Mouse (Mus musculus): ENCODE data around the gene D11Wsu47e. TPM values are rescaled to one million over a fixed set of nuclear protein-coding genes. Genes with fewer than 3 reads are reported as not detected.

The D11Wsu47e gene
- polyA plus RNA-seq, 1 experiment from 2014 or later: 25.8 TPM

- no peak overlapping the region for H3K4me3 ChIP-seq
- 94% methylated on average over 12 of the region's 12 CpGs for WGBS
- H3K27ac ChIP-seq: no peak overlapping the region
- no peaks in the 10 kb centered on the region for H3K27me3 ChIP-seq (ENCODE audit: insufficient read depth, poor library complexity, severe bottlenecking)
- DNase-seq (ENCODE audit: low spot score): no peak
- peaks cover 19% of the 10 kb centered on the region for H3K4me1 ChIP-seq (replicated peaks)
- peaks cover 79% of the 10 kb centered on the region for H3K36me3 ChIP-seq
- peaks cover 1% of the 10 kb centered on the region; the same call in 1 of the 2 replicates for H3K9me3 ChIP-seq
Measured at GRCm38 (mm10) chr11:113690506-113690905, 6.3 kb downstream of the D11Wsu47e start.

- WGBS: 94% methylated on average over 5 of the region's 5 CpGs
- Histone ChIP-seq H3K36me3 (peaks cover 87% of the 10 kb centered on the region), H3K27me3 (ENCODE audit: insufficient read depth, poor library complexity, severe bottlenecking) (no peaks in the 10 kb centered on the region), H3K4me3 (no peak overlapping the region), H3K4me1 (replicated peaks) (peaks cover 13% of the 10 kb centered on the region), H3K9me3 (peaks cover 5% of the 10 kb centered on the region; the same call in 1 of the 2 replicates), H3K27ac (no peak overlapping the region)
- no peak for DNase-seq (ENCODE audit: low spot score)
Measured at GRCm38 (mm10) chr11:113691318-113691717, 7.1 kb downstream of the D11Wsu47e start.

GRCm38 (mm10) chr11:113691851-113692250, 7.6 kb downstream of the D11Wsu47e start:
- peaks cover 93% of the 10 kb centered on the region for H3K36me3 ChIP-seq
- H3K27me3 ChIP-seq (ENCODE audit: insufficient read depth, poor library complexity, severe bottlenecking): no peaks in the 10 kb centered on the region
- 71% methylated on average over 3 of the region's 3 CpGs for WGBS

GRCm38 (mm10) chr11:113697571-113697970, 13.4 kb downstream of the D11Wsu47e start:
- DNase-seq (ENCODE audit: low spot score): no peak
- Histone ChIP-seq H3K36me3 (peaks cover 81% of the 10 kb centered on the region), H3K27me3 (ENCODE audit: insufficient read depth, poor library complexity, severe bottlenecking) (no peaks in the 10 kb centered on the region), H3K4me3 (no peak overlapping the region), H3K9me3 (peaks cover 5% of the 10 kb centered on the region; the same call in 1 of the 2 replicates), H3K27ac (no peak overlapping the region), H3K4me1 (replicated peaks) (peaks cover 10% of the 10 kb centered on the region)
- WGBS: 73% methylated on average over 5 of the region's 5 CpGs

More at GRCm38 (mm10) chr11:113691851-113692250, 7.6 kb downstream of the D11Wsu47e start:
- Histone ChIP-seq H3K4me3 (no peak overlapping the region), H3K9me3 (peaks cover 5% of the 10 kb centered on the region; the same call in 1 of the 2 replicates), H3K27ac (no peak overlapping the region), H3K4me1 (replicated peaks) (peaks cover 8% of the 10 kb centered on the region)
- no peak for DNase-seq (ENCODE audit: low spot score)

GRCm38 (mm10) chr11:113698013-113698545, 13.9 kb downstream of the D11Wsu47e start:
- Histone ChIP-seq H3K27me3 (ENCODE audit: insufficient read depth, poor library complexity, severe bottlenecking) (no peaks in the 10 kb centered on the region), H3K36me3 (peaks cover 76% of the 10 kb centered on the region), H3K4me3 (no peak overlapping the region), H3K4me1 (replicated peaks) (peaks cover 10% of the 10 kb centered on the region), H3K27ac (no peak overlapping the region), H3K9me3 (peaks cover 5% of the 10 kb centered on the region; the same call in 1 of the 2 replicates)
- WGBS: 87% methylated on average over 12 of the region's 12 CpGs
- DNase-seq (ENCODE audit: low spot score): no peak

- no peak overlapping the region for H3K27ac ChIP-seq
- H3K27me3 ChIP-seq (ENCODE audit: insufficient read depth, poor library complexity, severe bottlenecking): no peaks in the 10 kb centered on the region
- H3K36me3 ChIP-seq: peaks cover 60% of the 10 kb centered on the region
- peaks cover 5% of the 10 kb centered on the region; the same call in 1 of the 2 replicates for H3K9me3 ChIP-seq
- 88% methylated on average over 7 of the region's 7 CpGs for WGBS
- DNase-seq (ENCODE audit: low spot score): no peak
- peaks cover 15% of the 10 kb centered on the region for H3K4me1 ChIP-seq (replicated peaks)
- H3K4me3 ChIP-seq: no peak overlapping the region
Measured at GRCm38 (mm10) chr11:113699643-113700042, 15.4 kb downstream of the D11Wsu47e start.

- peak; percentile 83 for DNase-seq (ENCODE audit: low spot score)
- 0 out of 2 replicates have a peak overlapping the region, but pooled peaks have one; percentile 5 for H3K27ac ChIP-seq
- peaks cover 12% of the 10 kb centered on the region for H3K4me1 ChIP-seq (replicated peaks)
- peaks cover 32% of the 10 kb centered on the region for H3K36me3 ChIP-seq
- 49% methylated on average over 5 of the region's 5 CpGs for WGBS
- peaks cover 15% of the 10 kb centered on the region for H3K27me3 ChIP-seq (ENCODE audit: insufficient read depth, poor library complexity, severe bottlenecking)
- H3K4me3 ChIP-seq: no peak overlapping the region
- no peaks in the 10 kb centered on the region for H3K9me3 ChIP-seq
Measured at GRCm38 (mm10) chr11:113703758-113704157, 19.5 kb downstream of the D11Wsu47e start.

- Histone ChIP-seq H3K36me3 (peaks cover 18% of the 10 kb centered on the region), H3K4me1 (replicated peaks) (peaks cover 35% of the 10 kb centered on the region), H3K9me3 (no peaks in the 10 kb centered on the region), H3K4me3 (no peak overlapping the region), H3K27ac (no peak overlapping the region), H3K27me3 (ENCODE audit: insufficient read depth, poor library complexity, severe bottlenecking) (peaks cover 26% of the 10 kb centered on the region)
- DNase-seq (ENCODE audit: low spot score): no peak
- 91% methylated on average over 15 of the region's 15 CpGs for WGBS
Measured at GRCm38 (mm10) chr11:113705966-113706652, 21.9 kb downstream of the D11Wsu47e start.

GRCm38 (mm10) chr11:113708629-113709213, 24.5 kb downstream of the D11Wsu47e start:
- Histone ChIP-seq H3K36me3 (peaks cover 13% of the 10 kb centered on the region), H3K9me3 (no peaks in the 10 kb centered on the region), H3K27ac (peak overlapping the region; percentile 91), H3K27me3 (ENCODE audit: insufficient read depth, poor library complexity, severe bottlenecking) (peaks cover 42% of the 10 kb centered on the region), H3K4me1 (replicated peaks) (peaks cover 44% of the 10 kb centered on the region), H3K4me3 (no peak overlapping the region)
- 44% methylated on average over 19 of the region's 19 CpGs for whole genome bisulfite sequencing
- no peak for DNase-seq (ENCODE audit: low spot score)

- no peaks in the 10 kb centered on the region for H3K9me3 ChIP-seq
- peaks cover 47% of the 10 kb centered on the region for H3K27me3 ChIP-seq (ENCODE audit: insufficient read depth, poor library complexity, severe bottlenecking)
- H3K4me3 ChIP-seq: peak overlapping the region; percentile 30; the same call in 1 of the 2 replicates
- peaks cover 13% of the 10 kb centered on the region for H3K36me3 ChIP-seq
- WGBS: 4% methylated on average over 15 of the region's 15 CpGs
- no peak for DNase-seq (ENCODE audit: low spot score)
- peaks cover 44% of the 10 kb centered on the region for H3K4me1 ChIP-seq (replicated peaks)
- peak overlapping the region; percentile 91 for H3K27ac ChIP-seq
Measured at GRCm38 (mm10) chr11:113709272-113709671, 25.1 kb downstream of the D11Wsu47e start.

GRCm38 (mm10) chr11:113709731-113710256, 25.6 kb downstream of the D11Wsu47e start, which contains the start of gene Cpsf4l:
Cpsf4l (minus strand) TSS chr11:113710017.
- Histone ChIP-seq H3K4me1 (replicated peaks) (peaks cover 48% of the 10 kb centered on the region), H3K4me3 (peak within 1 kb of the TSS; percentile 30), H3K9me3 (no peaks in the 10 kb centered on the region), H3K27ac (peak within 1 kb of the TSS; percentile 91), H3K27me3 (ENCODE audit: insufficient read depth, poor library complexity, severe bottlenecking) (peaks cover 50% of the 10 kb centered on the region), H3K36me3 (peaks cover 13% of the 10 kb centered on the region)
- DNase-seq (ENCODE audit: low spot score): no peak
- WGBS: 3% methylated on average over 11 of the region's 11 CpGs

- DNase-seq (ENCODE audit: low spot score): peak; percentile 75
- Histone ChIP-seq H3K9me3 (no peaks in the 10 kb centered on the region), H3K27me3 (ENCODE audit: insufficient read depth, poor library complexity, severe bottlenecking) (peaks cover 56% of the 10 kb centered on the region), H3K36me3 (peaks cover 13% of the 10 kb centered on the region), H3K27ac (peak overlapping the region; percentile 91), H3K4me3 (peak overlapping the region; percentile 30), H3K4me1 (replicated peaks) (peaks cover 53% of the 10 kb centered on the region)
- WGBS: 2% methylated on average over 10 of the region's 10 CpGs
Measured at GRCm38 (mm10) chr11:113710257-113710777, 26.1 kb downstream of the D11Wsu47e start.

Data from hindbrain, embryonic 10.5 days (tissue).